Mouse (Mus musculus) limb, embryonic 13.5 days (tissue): ENCODE results near the gene Ficd. TPM values are rescaled to one million over a fixed set of nuclear protein-coding genes. Genes with fewer than 3 reads are reported as not detected.
"Not testable (repeated sequence)": the region's sequence is repeated elsewhere in the genome, so short reads cannot be mapped to it uniquely, and the experiment has no call there.

Experiments
- ATAC-seq: fragments of 200-750 bp; cut with Nextera tagmentation; 2 replicates; pipeline ENCODE4 v1.8.0; 2017; ENCODE audit warnings: low read depth, moderate number of reproducible peaks, moderate TSS enrichment; ENCODE audit not compliant: low FRiP score
- H3K27ac ChIP-seq: fragments of 300-500 bp; sonication (generic); 2 replicates; pipeline ENCODE4 v1.5.1; 2015; ENCODE audit warnings: inconsistent platforms, mild to moderate bottlenecking, moderate library complexity
- H3K27me3 ChIP-seq: fragments of 300-500 bp; sonication (generic); 2 replicates; pipeline ENCODE4 v1.6.1; 2015; ENCODE audit warnings: mild to moderate bottlenecking, inconsistent platforms
- H3K36me3 ChIP-seq: fragments of 300-500 bp; sonication (generic); 2 replicates; pipeline ENCODE4 v1.6.1; 2015; ENCODE audit warnings: inconsistent platforms, mild to moderate bottlenecking, moderate library complexity
- H3K4me1 ChIP-seq: fragments of 300-500 bp; sonication (generic); 2 replicates; pipeline ENCODE4 v1.6.1; 2015; ENCODE audit warnings: inconsistent platforms
- H3K4me2 ChIP-seq: fragments of 300-500 bp; sonication (generic); replicated peaks from 2 replicates; pipeline ENCODE4 v1.6.1; 2015; ENCODE audit warnings: inconsistent platforms, mild to moderate bottlenecking, moderate library complexity
- H3K4me3 ChIP-seq: fragments of 300-500 bp; sonication (generic); 2 replicates; pipeline ENCODE4 v1.5.1; 2015; ENCODE audit warnings: moderate library complexity, mild to moderate bottlenecking, inconsistent platforms
- H3K9ac ChIP-seq: fragments of 300-500 bp; sonication (generic); 2 replicates; pipeline ENCODE4 v1.6.1; 2015; ENCODE audit warnings: mild to moderate bottlenecking, inconsistent platforms
- H3K9me3 ChIP-seq: fragments of 300-500 bp; sonication (generic); 2 replicates; pipeline ENCODE4 v1.6.1; 2016; ENCODE audit warnings: inconsistent platforms
- WGBS: fragments of 180-500 bp; shearing (Covaris S2); methylation state at CpG from one replicate; pipeline ENCODE4 v1.1.7; 2015; 5-methylcytosine and 5-hydroxymethylcytosine counted together
- polyA plus RNA-seq: library from polyadenylated mRNA; unstranded; fragments of >200 nt; fragmentation: Nextera tagmentation; extraction: Ambion mirVana; gene quantifications from 2 replicates; pipeline ENCODE4 v1.2.1, GENCODE M21; 2015

Ficd gene
- polyA plus RNA-seq, 1 experiment from 2014 or later = 6.4 TPM

DNA sequence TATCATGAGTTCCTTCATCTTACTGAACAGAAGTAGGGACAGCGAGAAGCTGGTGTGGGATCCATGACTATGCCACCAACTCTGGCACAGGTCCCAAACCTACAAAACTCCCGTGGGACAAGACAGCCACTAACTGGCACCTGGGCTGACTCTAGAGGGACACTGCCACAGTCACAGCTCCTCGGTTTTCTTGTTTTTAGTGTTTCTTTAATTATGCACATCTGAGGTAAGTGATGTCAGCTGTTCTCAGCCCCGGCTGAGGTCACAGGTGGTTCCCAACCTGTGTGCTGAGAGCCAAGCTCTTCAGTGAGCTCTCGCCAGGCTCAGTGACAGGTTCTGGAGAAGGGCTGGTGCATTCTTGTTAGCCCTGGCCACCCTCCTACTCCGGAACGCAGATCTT is 28.8 kb downstream of the Ficd start:
- no peaks in the 10 kb centered on the region for H3K9me3 ChIP-seq
- H3K9ac ChIP-seq = no peak overlapping the region
- 84% methylated on average over 7 of the region's 7 CpGs for WGBS
- no peak overlapping the region for H3K4me3 ChIP-seq
- peaks cover 9% of the 10 kb centered on the region for H3K4me1 ChIP-seq
- H3K27ac ChIP-seq = no peak overlapping the region
- peaks cover 92% of the 10 kb centered on the region for H3K36me3 ChIP-seq
- H3K27me3 ChIP-seq = no peaks in the 10 kb centered on the region
- no peak overlapping the region for H3K4me2 ChIP-seq
- ATAC-seq = no peak

- ATAC-seq = no peak; the same call in 1 of the 2 replicates
- H3K4me1 ChIP-seq = peaks cover 22% of the 10 kb centered on the region
- no peaks in the 10 kb centered on the region for H3K9me3 ChIP-seq
- WGBS = 88% methylated on average over 13 of the region's 13 CpGs
- H3K4me2 ChIP-seq = no peak overlapping the region
- no peak overlapping the region for H3K9ac ChIP-seq
- peaks cover 79% of the 10 kb centered on the region for H3K36me3 ChIP-seq
- no peaks in the 10 kb centered on the region for H3K27me3 ChIP-seq
- no peak overlapping the region for H3K27ac ChIP-seq
- H3K4me3 ChIP-seq = no peak overlapping the region
These were observed 30.3 kb downstream of the Ficd start for GRCm38 (mm10) chr5:113765641-113766526.

DNA sequence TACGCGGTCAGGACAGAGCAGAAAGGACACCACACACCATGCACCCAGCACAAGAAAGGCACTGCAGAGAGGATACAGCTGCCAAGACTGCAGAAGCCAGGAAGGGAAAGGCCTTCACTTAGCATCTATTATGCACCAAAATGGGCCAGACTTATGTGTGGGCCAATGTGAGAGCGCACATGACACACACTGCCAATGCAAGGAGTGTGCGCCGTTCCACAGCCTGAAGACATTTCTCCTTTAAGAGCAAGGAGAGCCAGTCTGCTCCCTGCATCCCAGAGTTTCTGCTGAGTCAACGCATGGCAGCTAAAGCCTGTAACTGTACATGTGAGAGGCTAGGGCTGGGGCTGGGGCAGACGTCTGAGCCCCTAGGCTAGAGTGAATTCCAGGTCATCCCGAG is 33.2 kb downstream of the Ficd start:
- no peak overlapping the region for H3K4me3 ChIP-seq
- H3K9ac ChIP-seq = no peak overlapping the region

DNA sequence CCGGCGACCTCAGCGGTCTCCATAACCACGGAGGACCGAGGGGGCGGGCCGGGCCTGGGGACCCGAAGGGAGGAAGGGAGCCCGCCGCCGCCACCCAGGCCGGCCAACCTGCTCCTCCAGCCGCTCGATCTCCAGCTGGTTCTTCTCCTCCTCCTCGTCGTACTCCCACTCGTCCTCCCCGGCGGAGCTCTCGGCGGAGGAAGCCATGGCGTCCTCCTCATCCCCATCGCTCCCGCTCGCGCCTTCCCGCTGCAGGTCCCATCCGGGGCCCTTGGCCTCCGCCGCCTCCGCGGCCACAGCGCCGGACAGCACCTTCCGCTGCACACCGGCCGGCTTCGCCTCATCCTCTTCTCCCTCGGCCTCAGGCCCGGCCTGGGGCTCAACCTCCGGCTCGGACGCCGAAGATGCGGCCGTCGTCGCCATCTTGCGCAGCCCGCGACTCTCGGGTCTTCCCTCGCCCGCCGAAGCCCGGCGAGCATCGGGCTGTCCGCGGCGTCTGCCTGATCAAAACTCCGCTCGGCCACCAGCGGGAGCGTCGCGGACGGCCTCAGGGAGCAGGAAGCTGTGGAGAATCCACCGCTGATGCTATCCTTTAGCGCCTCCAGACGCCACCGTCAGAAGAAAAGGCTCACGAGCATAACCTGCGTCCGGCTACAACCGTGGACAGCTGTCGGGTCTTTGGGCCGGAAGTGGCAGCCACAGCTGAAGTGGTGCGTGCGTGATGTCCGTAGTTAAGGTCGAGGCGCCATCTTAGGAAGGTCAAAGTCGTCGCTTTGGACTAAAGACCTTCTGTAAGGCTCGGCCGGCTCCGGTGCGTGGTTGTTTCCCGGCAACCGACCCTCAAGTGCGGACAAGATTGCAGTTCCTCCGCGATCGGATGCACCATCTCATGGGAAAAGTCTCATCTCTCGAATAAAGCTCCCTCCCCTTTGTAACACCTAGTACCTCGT is 35.9 kb downstream of the Ficd start:
- Histone ChIP-seq H3K4me3 (peak overlapping the region; percentile 99), H3K4me2 (peak overlapping the region; percentile 94), H3K4me1 (peaks cover 32% of the 10 kb centered on the region), H3K9ac (peak overlapping the region; percentile 97), H3K9me3 (no peaks in the 10 kb centered on the region), H3K36me3 (peaks cover 53% of the 10 kb centered on the region), H3K27ac (peak overlapping the region; percentile 95), H3K27me3 (no peaks in the 10 kb centered on the region)
- under 1% methylated on average over 97 of the region's 97 CpGs for WGBS
- peak; percentile 82 for ATAC-seq

More for the DNA sequence above, 33.2 kb downstream of the Ficd start:
- no peak for ATAC-seq
- H3K27me3 ChIP-seq = no peaks in the 10 kb centered on the region
- peaks cover 50% of the 10 kb centered on the region for H3K36me3 ChIP-seq
- 92% methylated on average over 8 of the region's 8 CpGs for WGBS
- no peak overlapping the region for H3K27ac ChIP-seq
- no peak overlapping the region for H3K4me2 ChIP-seq
- no peaks in the 10 kb centered on the region for H3K9me3 ChIP-seq
- peaks cover 29% of the 10 kb centered on the region for H3K4me1 ChIP-seq

- ATAC-seq = peak; percentile 88
- 0% methylated on average over 36 of the region's 49 CpGs for WGBS
These were observed 36.9 kb downstream of the Ficd start, which contains the start of the genes Sart3 and Iscu for GRCm38 (mm10) chr5:113772450-113772895. Gene Sart3 (minus strand): TSS chr5:113772510. Gene Iscu (plus strand): TSS chr5:113772748.

GRCm38 (mm10) chr5:113772905-113773519 is 37.4 kb downstream of the Ficd start:
- H3K4me2 ChIP-seq = peak overlapping the region; percentile 94
- no peaks in the 10 kb centered on the region for H3K27me3 ChIP-seq
- peaks cover 51% of the 10 kb centered on the region for H3K36me3 ChIP-seq
- no peaks in the 10 kb centered on the region for H3K9me3 ChIP-seq
- peaks cover 32% of the 10 kb centered on the region for H3K4me1 ChIP-seq
- WGBS = 1% methylated on average over 34 of the region's 38 CpGs
- H3K27ac ChIP-seq = peak overlapping the region; percentile 63; the same call in 1 of the 2 replicates
- H3K4me3 ChIP-seq = peak overlapping the region; percentile 99
- peak; percentile 39 for ATAC-seq
- H3K9ac ChIP-seq = peak overlapping the region; percentile 81

More at GRCm38 (mm10) chr5:113772450-113772895, 36.9 kb downstream of the Ficd start, which contains the start of the genes Sart3 and Iscu:
- H3K9me3 ChIP-seq = no peaks in the 10 kb centered on the region
- no peaks in the 10 kb centered on the region for H3K27me3 ChIP-seq
- H3K9ac ChIP-seq = peak within 1 kb of the TSS; percentile 97
- peak within 1 kb of the TSS; percentile 94 for H3K4me2 ChIP-seq
- peak within 1 kb of the TSS; percentile 99 for H3K4me3 ChIP-seq
- H3K4me1 ChIP-seq = peaks cover 32% of the 10 kb centered on the region
- peaks cover 53% of the 10 kb centered on the region for H3K36me3 ChIP-seq
- peak within 1 kb of the TSS; percentile 95 for H3K27ac ChIP-seq

DNA sequence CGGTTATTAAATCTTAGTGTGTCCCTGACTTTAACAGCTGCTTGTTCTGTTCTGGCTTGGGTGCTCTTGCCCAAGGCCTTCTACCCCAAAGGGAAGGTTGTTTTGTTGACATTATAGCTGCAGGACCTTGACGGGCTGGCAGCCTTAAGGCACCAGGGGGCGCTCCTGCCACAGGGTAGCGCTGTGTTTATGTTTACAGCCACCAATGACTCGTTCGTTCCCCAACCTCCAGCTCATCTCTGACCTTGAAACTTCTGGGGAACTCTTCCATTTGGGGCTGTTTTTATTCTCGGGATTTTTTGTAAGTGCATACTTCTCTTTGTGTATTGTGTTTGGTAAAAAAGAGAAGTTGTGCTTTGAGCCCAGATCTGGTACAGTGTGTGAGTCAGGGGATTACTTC is 38.1 kb downstream of the Ficd start:
- peaks cover 50% of the 10 kb centered on the region for H3K36me3 ChIP-seq
- no peaks in the 10 kb centered on the region for H3K27me3 ChIP-seq
- H3K27ac ChIP-seq = no peak overlapping the region; the same call in 1 of the 2 replicates
- H3K9ac ChIP-seq = peak overlapping the region; percentile 81
- H3K9me3 ChIP-seq = no peaks in the 10 kb centered on the region
- peaks cover 31% of the 10 kb centered on the region for H3K4me1 ChIP-seq
- H3K4me2 ChIP-seq = peak overlapping the region; percentile 94
- 1% methylated on average over 7 of the region's 7 CpGs for WGBS
- peak overlapping the region; percentile 99 for H3K4me3 ChIP-seq
- no peak for ATAC-seq

DNA sequence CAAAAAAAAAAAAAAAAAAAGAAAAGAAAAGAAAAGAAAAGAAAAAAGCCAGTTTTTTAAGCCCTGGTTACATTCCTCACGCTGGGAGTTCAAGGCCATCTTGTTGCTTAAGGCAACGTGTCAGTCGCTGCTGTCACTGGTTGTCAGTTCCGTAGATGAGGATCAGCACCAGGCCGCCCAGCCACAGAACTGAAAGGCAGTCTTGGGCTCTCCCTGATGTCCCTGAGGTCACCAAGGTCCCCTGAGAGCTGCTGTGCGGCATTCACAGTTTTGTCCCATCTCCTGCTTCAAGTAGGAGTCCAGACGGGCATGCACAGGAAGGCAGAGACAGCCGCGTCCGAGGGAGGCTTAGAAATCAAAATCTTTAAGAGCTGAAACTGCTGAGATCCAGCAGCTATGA is 40.0 kb downstream of the Ficd start:
- H3K27me3 ChIP-seq = no peaks in the 10 kb centered on the region
- H3K9ac ChIP-seq = no peak overlapping the region
- peaks cover 43% of the 10 kb centered on the region for H3K36me3 ChIP-seq
- WGBS = 90% methylated on average over 10 of the region's 10 CpGs
- H3K4me3 ChIP-seq = no peak overlapping the region
- H3K4me1 ChIP-seq = peaks cover 13% of the 10 kb centered on the region
- no peaks in the 10 kb centered on the region for H3K9me3 ChIP-seq
- H3K4me2 ChIP-seq = no peak overlapping the region
- ATAC-seq = no peak
- no peak overlapping the region for H3K27ac ChIP-seq

DNA sequence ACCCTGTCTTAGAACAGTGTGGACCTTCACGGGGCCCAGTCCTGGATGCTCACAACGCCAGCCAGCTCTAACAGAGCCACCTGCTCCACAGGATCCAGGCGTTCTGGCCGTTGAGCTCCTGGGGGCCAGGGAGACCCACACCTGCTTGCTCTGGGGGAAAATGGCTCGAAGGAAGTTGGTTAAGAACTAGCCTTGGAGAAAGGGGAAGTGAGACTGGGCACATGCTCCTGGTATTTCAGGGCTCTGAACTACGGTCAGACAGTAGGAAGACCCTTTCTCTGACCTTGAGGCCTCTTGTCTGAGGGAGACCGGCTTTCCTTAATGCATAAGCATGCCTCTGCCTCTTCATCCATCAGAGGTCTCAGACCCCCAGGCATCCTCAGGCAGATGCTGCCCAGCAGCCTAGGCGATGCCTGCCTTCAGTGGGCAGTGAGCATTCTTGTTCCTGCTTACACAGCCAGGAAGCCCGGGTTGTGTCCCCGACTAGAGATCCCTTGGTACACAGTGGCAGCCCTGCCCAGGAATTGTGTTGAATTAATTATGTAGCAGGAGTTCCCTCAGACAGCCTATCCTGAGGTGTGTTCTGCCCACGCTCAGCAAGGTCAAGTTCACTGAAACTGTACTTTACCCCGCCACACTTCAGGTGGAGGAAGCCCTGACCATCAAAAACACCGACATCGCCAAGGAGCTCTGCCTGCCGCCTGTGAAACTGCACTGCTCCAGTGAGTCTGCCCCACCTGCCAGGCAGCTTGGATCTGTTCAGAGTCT is 40.7 kb downstream of the Ficd start:
- ATAC-seq = no peak
- Histone ChIP-seq H3K27me3 (no peaks in the 10 kb centered on the region), H3K9ac (no peak overlapping the region), H3K36me3 (peaks cover 43% of the 10 kb centered on the region), H3K4me2 (no peak overlapping the region), H3K27ac (no peak overlapping the region), H3K4me1 (peaks cover 18% of the 10 kb centered on the region), H3K9me3 (no peaks in the 10 kb centered on the region), H3K4me3 (no peak overlapping the region)
- WGBS = 89% methylated on average over 15 of the region's 15 CpGs

- no peak overlapping the region for H3K4me3 ChIP-seq
- H3K4me1 ChIP-seq = peaks cover 24% of the 10 kb centered on the region
- no peak for ATAC-seq
- no peak overlapping the region for H3K4me2 ChIP-seq
- H3K9me3 ChIP-seq = no peaks in the 10 kb centered on the region
- H3K9ac ChIP-seq = no peak overlapping the region
- no peaks in the 10 kb centered on the region for H3K27me3 ChIP-seq
- peaks cover 43% of the 10 kb centered on the region for H3K36me3 ChIP-seq
- 93% methylated on average over 8 of the region's 8 CpGs for WGBS
- H3K27ac ChIP-seq = no peak overlapping the region
These were observed 41.3 kb downstream of the Ficd start for GRCm38 (mm10) chr5:113776896-113777226.

GRCm38 (mm10) chr5:113777728-113778127 is 42.1 kb downstream of the Ficd start:
- H3K27ac ChIP-seq, H3K27me3 ChIP-seq, H3K9ac ChIP-seq, ATAC-seq, H3K4me2 ChIP-seq, H3K4me3 ChIP-seq, H3K9me3 ChIP-seq: not testable (repeated sequence)
- 85% methylated on average over 8 of the region's 8 CpGs for WGBS
- H3K4me1 ChIP-seq = peaks cover 28% of the 10 kb centered on the region
- peaks cover 43% of the 10 kb centered on the region for H3K36me3 ChIP-seq
